Mouse (Mus musculus): ENCODE data around the gene Cst3.

GRCm38 (mm10) chr2:148870526-148870925 lies 5.0 kb downstream of the Cst3 start:
- no peak for TF ChIP-seq CTCF (IDR thresholded peaks at IDR 0.05; ENCODE audit: low read depth)
- TF ChIP-seq EP300 (IDR thresholded peaks at IDR 0.05; ENCODE audit: low read depth) = no peak

Data from liver, embryonic 14.5 days (tissue).